Mouse (Mus musculus): Measurements from ENCODE around the gene Ccdc160.

GRCm38 (mm10) chrX:52744201-52745051, 46.6 kb upstream of the Ccdc160 start:
- TF ChIP-seq JUND (conservative IDR thresholded peaks at IDR 0.05; ENCODE audit: low read depth, low read length) (no peak), CTCF (conservative IDR thresholded peaks at IDR 0.05 in 1 of 2, IDR thresholded peaks at IDR 0.05 in 1 of 2; ENCODE audit: low read depth in 2 of 2, low read length in 2 of 2) (no peak), UBTF (IDR thresholded peaks at IDR 0.05; ENCODE audit: low read depth, low read length) (no peak), NRF1 (IDR thresholded peaks at IDR 0.05; ENCODE audit: low read depth, low read length) (peak; percentile 84), CHD2 (IDR thresholded peaks at IDR 0.05; ENCODE audit: low read length) (no peak), ZMIZ1 (IDR thresholded peaks at IDR 0.05; ENCODE audit: low read depth, low read length) (no peak), GABPA (IDR thresholded peaks at IDR 0.05; ENCODE audit: insufficient replicate concordance, low read depth, low read length) (no peak), MAZ (IDR thresholded peaks at IDR 0.05; ENCODE audit: low read depth, low read length) (no peak)
